Mouse (Mus musculus) embryonic fibroblast, embryonic 13.5 days (primary cell): ENCODE data around the gene Rps10. TPM values are rescaled to one million over a fixed set of nuclear protein-coding genes. Genes with fewer than 3 reads are reported as not detected.
"Not testable (repeated sequence)": the region's sequence is repeated elsewhere in the genome, so short reads cannot be mapped to it uniquely, and the experiment has no call there.

Experiments
- H3K27ac ChIP-seq: 2 replicates; pipeline ENCODE4 v1.5.1; 2012; ENCODE audit warnings: low read length, control low read depth, inconsistent platforms; ENCODE audit not compliant: insufficient read depth
- H3K4me1 ChIP-seq: 2 replicates; pipeline ENCODE4 v1.6.1; 2011; ENCODE audit warnings: low read length; ENCODE audit not compliant: control insufficient read depth, insufficient read depth
- H3K4me3 ChIP-seq: 2 replicates; pipeline ENCODE4 v1.5.1; 2011; ENCODE audit warnings: mild to moderate bottlenecking, control low read depth, low read length; ENCODE audit not compliant: insufficient read depth
- CTCF ChIP-seq: IDR thresholded peaks from 2 replicates; pipeline ENCODE4 v1.5.1; 2011; ENCODE audit warnings: mild to moderate bottlenecking, control low read depth, low read length, moderate library complexity, borderline replicate concordance; ENCODE audit not compliant: insufficient read depth
- POLR2A ChIP-seq: IDR thresholded peaks from 2 replicates; pipeline ENCODE4 v1.6.1; 2011; ENCODE audit warnings: low read depth, mild to moderate bottlenecking, control low read depth, low read length, moderate library complexity
- polyA plus RNA-seq: library from polyadenylated mRNA; stranded (reverse); fragments of >200 nt; gene quantifications from 2 replicates; pipeline ENCODE4 v1.2.4, GENCODE M21; 2011; ENCODE audit warnings: low read depth; ENCODE audit not compliant: missing spikeins, insufficient read length

The Rps10 gene
- polyA plus RNA-seq, 1 experiment, result 1,827 TPM

DNA sequence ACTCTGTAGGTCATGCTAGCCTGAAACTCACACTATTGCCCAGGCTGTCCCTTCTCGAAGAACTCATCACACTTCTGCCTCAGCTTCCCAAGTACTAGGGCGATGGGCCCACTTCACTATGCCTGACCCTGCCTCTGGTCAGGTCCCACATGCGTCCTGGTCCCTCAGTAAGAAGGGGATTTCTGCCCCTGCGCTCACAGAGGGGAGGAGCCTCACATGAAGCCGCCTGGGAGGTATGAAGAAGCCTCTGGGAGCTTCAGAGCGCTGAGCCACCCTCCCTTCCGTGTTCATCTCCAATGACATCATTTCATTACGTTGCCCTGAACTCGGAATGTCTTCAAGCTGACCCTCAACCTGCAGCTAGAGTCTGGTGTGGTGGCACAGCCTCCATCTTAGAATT is 7.3 kb upstream of the Rps10 start:
- no peak overlapping the region for H3K27ac ChIP-seq
- no peaks in the 10 kb centered on the region for H3K4me1 ChIP-seq
- H3K4me3 ChIP-seq, result no peak overlapping the region
- TF ChIP-seq CTCF, result no peak
- no peak for TF ChIP-seq POLR2A

GRCm38 (mm10) chr17:27643101-27643500 is 6.6 kb upstream of the Rps10 start:
- H3K27ac ChIP-seq, result no peak overlapping the region
- H3K4me1 ChIP-seq, result no peaks in the 10 kb centered on the region
- TF ChIP-seq POLR2A (no peak), CTCF (no peak)

DNA sequence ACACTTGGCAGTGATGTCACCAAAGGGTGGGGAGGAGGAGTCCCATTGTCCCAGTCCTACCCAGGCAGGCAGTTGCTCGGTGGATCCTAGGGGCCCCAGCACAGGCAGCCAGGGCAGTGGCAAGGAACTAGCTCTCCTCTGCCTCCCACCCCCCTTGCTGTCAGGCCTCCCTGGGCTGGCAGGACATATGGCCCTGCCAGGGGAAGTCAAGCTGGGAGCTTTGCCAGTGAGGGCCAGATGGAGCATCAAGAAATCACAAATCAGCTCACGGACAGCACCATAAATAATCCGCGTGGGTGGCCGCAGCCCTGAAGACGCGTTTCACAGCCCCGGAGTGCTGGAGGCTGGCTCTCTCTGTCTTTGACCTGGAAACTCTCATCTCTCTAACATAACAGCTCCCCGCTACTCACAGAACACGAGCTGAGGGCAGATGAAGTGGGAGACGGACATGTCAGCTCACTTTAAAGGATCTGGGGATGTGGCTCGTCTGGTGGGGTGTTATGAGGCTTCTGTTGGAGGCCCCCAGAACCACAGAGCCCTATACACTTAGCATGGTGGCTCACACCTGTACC is 6.1 kb upstream of the Rps10 start:
- Histone ChIP-seq H3K4me3 (no peak overlapping the region), H3K27ac (no peak overlapping the region), H3K4me1 (no peaks in the 10 kb centered on the region)
- no peak for TF ChIP-seq CTCF
- TF ChIP-seq POLR2A, result no peak

More at GRCm38 (mm10) chr17:27643101-27643500, 6.6 kb upstream of the Rps10 start:
- H3K4me3 ChIP-seq, result no peak overlapping the region

DNA sequence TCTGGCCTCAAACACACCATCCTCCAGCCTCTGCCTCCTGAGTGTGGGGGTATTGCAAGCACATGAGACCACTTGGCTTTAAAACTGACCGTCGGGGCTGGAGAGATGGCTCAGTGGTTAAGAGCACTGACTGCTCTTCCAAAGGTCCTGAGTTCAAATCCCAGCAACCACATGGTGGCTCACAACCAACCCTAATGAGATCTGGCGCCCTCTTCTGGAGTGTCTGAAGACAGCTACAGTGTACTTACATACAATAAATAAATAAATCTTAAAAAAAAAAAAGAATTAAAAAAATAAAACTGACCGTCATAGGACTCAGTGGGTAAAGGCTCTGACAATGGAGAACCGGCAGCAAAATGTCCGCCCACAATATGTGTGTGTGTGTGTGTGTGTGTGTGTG is 3.4 kb upstream of the Rps10 start:
- not testable (repeated sequence) for H3K27ac ChIP-seq, H3K4me1 ChIP-seq, H3K4me3 ChIP-seq

- no peak overlapping the region for H3K4me3 ChIP-seq
- no peak for TF ChIP-seq POLR2A
- TF ChIP-seq CTCF, result no peak
- no peak overlapping the region for H3K27ac ChIP-seq
- H3K4me1 ChIP-seq, result 0 out of 2 replicates have a peak, but pooled peaks cover 4% of the 10 kb centered on the region
These were observed 2.5 kb upstream of the Rps10 start for GRCm38 (mm10) chr17:27638921-27639332.

DNA sequence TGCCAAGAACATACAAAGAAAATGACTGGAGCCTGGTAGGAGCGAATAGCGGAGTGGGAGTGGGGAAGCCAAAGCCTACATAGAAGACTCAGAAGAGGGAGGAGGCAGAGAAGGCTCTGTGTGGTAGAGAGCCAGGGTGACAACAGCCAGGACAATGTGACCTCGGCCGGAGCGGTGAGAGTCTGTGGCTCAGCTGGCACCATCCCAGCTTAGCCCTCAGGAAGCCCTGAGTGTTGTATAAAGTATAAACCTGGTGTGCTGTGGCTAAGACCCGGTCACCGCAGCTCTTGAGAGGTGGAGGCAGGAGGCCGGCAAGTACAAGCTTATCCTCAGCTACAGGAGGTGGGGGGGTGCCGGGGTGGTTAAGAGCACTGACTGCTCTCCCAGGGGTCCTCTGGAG is 864 bp upstream of the Rps10 start:
- H3K4me3 ChIP-seq, result no peak overlapping the region
- no peak for TF ChIP-seq CTCF
- TF ChIP-seq POLR2A, result no peak
- peaks cover 9% of the 10 kb centered on the region; the same call in 1 of the 2 replicates for H3K4me1 ChIP-seq
- no peak overlapping the region for H3K27ac ChIP-seq

- H3K4me1 ChIP-seq, result peaks cover 14% of the 10 kb centered on the region; the same call in 1 of the 2 replicates
- peak overlapping the region; percentile 63 for H3K27ac ChIP-seq
- 0 out of 2 replicates have a peak overlapping the region, but pooled peaks have one; percentile 20 for H3K4me3 ChIP-seq
These were observed 930 bp downstream of the Rps10 start for GRCm38 (mm10) chr17:27635575-27635903.

GRCm38 (mm10) chr17:27634871-27635574 is 1.4 kb downstream of the Rps10 start, which contains the start of gene RPS10-NUDT3:
RPS10-NUDT3 (minus strand) TSS chr17:27635222.
- Histone ChIP-seq H3K27ac (peak within 1 kb of the TSS; percentile 63), H3K4me1 (peaks cover 14% of the 10 kb centered on the region; the same call in 1 of the 2 replicates), H3K4me3 (peak within 1 kb of the TSS; percentile 88)
- TF ChIP-seq POLR2A, result peak; percentile 87
- TF ChIP-seq CTCF, result no peak

DNA sequence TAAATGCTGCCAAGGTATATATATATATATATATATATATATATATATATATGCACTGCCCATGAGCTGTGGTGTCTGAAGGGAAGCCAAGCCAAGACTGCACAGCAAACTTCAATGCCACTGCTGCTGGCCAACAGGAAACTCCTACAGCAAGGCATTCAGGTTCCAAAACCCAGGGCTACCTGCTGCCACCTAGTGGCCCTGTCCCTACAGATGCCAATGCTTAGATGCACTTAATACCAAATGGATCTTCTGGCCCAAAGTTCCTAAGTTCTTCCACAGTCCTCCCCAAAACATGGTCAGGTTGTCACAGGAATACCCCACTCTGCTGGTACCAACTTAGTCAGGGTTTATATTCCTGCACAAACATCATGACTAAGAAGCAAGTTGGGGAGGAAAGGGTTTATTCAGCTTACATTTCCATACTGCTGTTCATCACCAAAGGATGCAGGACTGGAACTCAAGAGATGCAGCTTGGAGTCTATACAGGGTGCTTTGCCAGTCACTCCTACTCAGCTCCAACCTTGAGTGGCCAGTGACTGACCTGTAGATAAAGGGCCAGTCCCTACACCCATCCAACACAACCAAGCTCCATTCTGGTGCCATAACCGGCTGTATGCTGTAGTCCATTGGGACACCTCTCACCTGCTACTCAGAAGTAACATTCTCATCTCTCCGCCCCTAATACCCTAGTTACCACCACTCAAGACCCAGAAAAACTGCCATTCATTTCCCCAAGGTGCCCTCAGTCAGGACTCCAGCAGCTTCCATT is 7.0 kb downstream of the Rps10 start:
- peak; percentile 40; the same call in 1 of the 2 replicates for TF ChIP-seq POLR2A
- peak; percentile 79; the same call in 1 of the 2 replicates for TF ChIP-seq CTCF
- Histone ChIP-seq H3K4me3 (no peak overlapping the region), H3K4me1 (peaks cover 10% of the 10 kb centered on the region; the same call in 1 of the 2 replicates), H3K27ac (no peak overlapping the region)

DNA sequence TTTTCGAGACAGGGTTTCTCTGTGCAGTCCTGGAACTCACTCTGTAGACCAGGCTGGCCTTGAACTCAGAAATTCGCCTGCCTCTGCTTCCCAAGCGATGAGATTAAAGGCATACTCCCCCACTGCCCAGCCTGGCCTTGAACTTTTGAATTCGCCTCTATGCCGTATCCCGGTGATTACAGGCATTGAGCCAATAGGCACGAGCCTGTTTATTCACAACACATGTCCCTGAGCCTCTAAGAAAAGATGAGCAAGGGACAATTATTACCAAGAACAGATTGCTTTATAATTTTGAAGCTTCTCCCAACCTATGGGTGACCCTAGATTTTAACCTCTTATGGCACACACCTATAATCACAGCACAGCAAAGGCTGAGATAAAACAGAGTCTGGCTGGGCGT is 8.1 kb downstream of the Rps10 start:
- peaks cover 12% of the 10 kb centered on the region; the same call in 1 of the 2 replicates for H3K4me1 ChIP-seq
- no peak overlapping the region for H3K27ac ChIP-seq
- TF ChIP-seq CTCF (no peak), POLR2A (no peak)
- no peak overlapping the region for H3K4me3 ChIP-seq
